Mouse (Mus musculus) spleen, postnatal 36 days (tissue): ENCODE data around the gene Pitpnc1.

Experiments used
- DNase-seq, 2 experiments: peaks; one replicate each; pipeline ENCODE4 v3.0.0; 2022; ENCODE audit warnings: low spot score in 2 of 2, mixed read lengths in 1 of 2

Gene Pitpnc1

DNA sequence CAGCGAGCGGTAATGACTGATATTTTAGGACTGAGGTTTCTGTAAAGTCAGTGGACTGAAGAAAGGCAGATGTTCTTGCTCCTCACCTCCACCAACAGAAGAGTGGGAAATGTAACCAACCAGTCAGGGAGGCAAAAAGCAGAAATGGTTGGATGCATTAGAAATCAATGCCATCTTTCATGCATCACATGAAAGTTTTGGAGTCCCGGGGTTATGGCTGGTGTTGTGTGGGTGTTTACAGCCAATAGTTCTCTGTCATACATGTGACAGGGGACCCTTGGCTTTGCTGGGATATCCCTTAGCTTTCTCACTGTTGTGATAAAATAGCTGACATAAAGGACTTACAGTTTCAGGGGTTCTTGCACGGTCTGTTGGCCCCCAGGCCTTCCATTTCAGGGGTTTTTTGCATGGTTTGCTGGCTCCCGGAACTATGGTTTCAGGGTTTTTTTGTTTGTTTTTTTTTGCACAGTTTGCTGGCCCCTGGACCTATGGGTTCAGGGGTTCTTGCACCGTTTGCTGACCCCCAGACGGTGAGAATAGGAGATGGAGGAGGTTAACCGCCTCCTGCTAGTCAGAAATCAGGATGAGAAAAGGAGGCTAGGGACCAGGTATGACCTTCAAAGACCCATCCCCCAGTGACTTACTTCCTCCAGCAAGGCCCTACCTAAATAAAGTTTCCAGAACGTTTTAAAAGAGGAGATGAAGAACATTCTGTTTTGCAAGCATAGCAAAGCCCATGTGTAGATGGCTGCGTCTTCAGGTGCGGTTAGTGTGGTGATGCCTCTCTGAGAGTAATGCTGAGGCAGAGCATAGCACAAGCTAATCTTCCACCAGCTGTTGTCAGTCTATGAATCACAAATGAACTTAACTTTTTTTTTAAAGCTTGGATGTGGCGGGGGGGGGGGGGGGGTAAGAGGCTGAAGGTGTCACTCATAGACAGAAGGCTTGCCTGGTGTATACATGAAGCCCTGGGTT, 27.1 kb downstream of the Pitpnc1 start:
- DNase-seq, result peak; percentile 62

DNA sequence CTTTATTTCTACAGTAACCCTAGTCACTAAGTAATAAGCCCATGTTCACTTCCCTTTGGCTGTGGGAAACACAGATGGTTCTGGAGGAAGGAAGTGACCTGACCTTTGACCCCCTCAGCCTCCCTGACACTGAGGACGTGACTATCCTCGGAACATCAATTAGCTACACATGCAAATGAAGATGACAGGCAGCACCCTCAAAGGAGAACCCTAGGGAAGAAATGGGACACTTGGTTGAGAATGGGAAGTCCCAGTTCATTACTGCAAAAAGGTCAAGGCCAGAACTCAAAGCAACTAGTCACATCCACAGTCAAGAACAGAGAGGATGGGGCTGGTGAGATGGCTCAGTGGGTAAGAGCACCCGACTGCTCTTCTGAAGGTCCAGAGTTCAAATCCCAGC, 29.4 kb downstream of the Pitpnc1 start:
- DNase-seq, result peak; percentile 39 to 46

DNA sequence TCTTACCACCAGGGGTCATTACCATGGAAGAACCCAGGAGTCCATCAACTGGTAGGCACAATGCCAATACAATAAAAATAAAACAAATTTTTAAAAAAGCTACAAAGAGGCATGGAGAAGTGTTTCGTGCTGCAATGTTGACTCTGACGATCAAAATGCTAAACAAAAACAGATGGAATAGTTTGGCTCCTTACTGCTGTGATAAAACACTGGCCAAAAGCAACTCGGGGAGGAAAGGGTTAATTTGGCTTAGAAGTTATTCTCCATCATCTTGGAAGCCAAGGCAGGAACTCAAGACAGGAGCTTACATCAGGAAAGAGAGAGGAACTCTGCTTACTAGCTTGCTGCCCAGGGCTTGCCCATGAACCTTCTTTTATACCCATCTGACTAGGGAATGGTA, 32.4 kb downstream of the Pitpnc1 start:
- DNase-seq, result no peak

DNA sequence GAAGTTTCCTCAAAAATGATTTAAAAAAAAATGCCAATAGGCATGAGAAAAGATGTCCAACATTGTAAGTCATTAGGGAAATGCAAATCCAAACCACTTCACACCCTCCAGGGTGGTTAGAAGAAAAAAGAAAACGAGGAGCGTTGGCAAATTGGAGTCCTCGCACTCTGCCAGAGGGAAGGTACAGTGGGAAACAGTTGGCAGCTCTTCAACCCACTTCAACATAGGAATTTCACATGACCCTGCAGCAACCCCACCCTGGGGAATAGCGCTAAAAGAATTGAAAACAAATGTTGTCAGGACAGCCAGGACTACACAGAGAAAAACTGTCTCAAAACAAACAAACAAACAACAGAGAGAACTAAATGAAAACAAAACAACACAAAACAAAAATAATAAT, 32.8 kb downstream of the Pitpnc1 start:
- no peak for DNase-seq

DNA sequence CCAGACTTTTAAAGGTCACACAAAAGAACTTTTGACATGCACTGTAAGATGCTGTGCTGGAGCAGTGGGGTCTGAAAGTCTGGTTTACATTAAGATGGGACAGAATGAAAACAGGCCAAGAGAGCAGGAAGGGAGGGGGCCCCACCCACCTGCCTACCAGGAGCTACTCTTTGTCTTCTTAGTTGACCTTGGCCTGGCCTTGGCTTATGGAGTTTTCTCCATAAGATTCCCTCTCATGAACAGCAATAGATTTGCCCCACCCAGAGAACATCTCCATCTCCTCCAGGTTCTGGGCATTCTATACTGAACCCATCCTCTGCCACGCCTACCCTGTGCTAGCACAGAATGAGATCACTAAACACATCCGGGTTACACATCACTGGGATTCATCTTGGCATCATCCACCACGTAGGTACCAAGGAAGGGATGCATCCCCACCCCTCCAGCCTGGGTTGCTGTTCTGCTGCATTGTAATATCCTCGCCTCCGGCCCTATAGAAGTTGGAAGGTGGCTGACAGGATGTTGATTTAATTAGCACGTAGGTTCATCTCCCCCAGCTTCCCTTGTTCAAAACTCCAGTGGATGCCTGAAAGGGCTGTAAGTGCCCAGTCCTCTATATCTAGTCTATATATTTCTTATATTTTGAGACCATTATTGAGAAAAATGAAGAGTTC, 34.6 kb downstream of the Pitpnc1 start:
- DNase-seq, result no peak

DNA sequence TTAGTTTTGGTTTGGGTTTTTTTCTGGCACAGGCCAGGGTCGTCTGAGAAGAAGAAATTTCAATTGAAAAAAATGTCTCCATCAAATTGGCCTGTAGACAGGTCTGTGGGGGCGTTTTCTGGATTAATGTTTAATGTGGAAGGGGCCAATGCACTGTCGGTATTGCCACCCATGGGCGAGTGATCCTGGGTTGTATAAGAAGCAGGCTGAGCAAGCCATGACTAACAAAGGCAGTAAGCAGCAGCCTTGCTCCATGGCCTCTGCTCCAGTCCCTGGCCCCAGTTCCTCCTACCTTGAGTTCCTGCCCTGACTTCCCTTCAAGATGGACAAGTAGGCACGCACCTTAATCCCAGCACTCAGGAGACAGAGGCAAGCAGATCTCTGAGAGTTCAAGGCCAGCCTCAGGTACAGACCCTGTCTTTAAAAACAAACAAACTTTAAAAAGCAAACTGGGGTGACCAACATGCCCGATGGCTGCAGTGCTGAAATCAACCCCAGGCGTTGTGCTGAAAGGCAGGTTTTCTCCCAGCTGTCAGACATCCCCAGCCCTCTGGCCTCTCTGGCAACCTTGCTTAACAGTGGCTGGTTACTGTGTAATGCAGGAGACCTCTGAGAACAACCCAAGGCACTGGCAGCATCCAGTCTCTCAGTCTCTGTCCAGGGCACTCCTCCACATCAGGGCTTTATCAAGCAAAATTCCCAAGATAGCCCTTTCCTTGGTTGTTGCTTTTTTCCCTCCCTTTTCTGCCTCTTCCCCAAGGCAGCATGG, 39.1 kb downstream of the Pitpnc1 start:
- DNase-seq, result no peak

DNA sequence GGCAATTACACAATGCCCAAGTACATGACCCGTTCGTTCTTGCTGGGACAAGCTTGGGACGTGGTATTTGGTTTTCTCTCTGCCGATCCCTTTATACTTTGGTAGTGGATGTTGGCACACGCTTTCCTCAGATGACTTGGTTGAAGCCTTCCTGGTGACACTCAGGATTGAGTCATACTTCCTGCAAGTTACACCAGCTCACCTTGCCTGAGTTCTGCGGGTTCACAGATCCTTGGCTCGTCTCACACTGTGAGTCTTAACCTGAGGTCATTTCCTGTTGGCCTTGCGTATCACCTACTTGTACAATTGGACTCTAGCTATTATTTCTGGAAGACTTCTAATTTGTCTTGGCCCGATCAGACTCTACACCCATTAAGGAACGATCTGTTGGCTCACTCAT, 42.5 kb downstream of the Pitpnc1 start:
- DNase-seq, result no peak

DNA sequence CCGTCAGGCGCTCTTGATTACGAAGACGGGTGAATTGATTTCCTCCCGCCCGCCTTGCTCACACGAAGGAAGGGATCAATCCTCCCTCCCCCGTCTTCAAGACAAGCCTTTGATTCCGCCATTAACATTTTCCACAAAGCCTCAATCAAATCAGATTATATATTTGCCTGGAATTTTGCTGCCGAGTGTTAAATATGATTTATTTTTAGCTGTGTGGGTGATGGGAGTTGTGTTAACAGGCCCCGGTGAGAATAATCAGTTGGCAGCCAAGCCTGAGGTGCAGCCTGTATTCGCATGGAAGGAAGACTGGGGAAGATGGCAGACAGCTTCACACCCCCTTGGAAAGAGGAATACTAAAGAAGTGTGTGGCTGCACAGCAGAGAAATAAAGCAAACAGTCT, 46.3 kb downstream of the Pitpnc1 start:
- no peak for DNase-seq

DNA sequence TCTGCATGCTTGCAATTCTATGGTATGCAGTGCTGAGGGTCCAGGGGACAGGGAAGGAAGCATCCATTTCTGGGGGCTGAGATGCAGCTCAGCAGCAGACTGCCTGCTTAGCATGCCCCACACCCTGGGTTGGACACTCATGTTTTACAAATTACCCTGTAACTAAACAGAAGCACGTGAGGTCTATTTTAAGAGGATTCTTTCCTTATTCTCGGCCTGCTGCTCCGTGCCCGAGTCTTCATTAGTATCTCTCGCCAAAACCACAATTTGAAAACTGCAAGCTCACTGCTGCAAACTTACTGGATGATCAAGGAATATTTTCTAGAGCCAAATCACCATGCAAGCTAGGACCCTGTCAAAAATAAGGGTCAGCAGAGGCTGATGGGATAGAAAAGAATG, 48.1 kb downstream of the Pitpnc1 start:
- DNase-seq, result no peak

DNA sequence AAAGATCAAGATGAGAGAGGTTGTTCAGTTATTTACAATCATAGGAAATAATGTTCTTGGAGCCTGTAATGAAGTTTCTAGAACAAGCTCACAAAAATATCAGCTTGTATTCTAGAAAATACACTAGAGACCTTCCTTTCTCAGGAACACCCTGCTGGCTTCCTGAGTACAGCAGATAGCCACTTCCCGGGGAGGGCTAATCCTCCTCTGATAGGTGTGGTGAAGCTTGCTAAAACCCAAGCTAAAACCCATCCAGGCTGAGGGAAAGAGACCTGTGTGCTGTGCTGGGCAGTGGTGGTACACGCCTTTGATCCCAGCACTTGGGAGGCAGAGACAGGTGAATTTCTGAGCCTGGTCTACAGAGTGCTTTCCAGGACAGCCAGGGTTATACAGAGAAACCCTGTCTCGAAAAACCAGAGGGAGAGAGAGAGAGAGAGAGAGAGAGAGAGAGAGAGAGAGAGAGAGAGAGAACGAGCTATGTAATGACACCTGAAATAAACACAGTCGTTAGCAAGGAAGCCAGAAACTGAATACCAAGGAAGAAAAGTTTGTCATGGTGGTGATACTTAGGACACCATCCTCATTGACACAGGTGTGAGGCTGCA, 48.6 kb downstream of the Pitpnc1 start:
- peak; percentile 55 to 61 for DNase-seq

DNA sequence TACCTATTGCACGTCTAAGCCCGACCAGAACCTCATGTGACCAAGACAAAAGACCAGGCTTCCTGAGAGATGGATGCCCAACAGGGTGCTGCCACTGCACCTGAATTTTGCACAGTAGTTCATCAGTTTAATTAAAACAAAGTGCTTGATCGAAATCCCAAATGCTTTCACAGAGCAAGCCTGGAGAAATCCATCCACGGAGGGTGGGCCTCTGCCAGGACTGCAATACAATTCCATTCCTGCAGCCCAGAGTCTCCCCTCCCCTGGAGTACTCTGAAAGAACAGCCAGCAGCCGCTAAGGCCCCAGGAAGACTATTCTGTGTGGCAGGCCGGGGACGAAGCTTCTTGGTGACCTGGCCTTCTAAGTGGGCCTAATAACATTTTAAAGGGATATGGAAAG, 50.6 kb downstream of the Pitpnc1 start:
- DNase-seq, result no peak

DNA sequence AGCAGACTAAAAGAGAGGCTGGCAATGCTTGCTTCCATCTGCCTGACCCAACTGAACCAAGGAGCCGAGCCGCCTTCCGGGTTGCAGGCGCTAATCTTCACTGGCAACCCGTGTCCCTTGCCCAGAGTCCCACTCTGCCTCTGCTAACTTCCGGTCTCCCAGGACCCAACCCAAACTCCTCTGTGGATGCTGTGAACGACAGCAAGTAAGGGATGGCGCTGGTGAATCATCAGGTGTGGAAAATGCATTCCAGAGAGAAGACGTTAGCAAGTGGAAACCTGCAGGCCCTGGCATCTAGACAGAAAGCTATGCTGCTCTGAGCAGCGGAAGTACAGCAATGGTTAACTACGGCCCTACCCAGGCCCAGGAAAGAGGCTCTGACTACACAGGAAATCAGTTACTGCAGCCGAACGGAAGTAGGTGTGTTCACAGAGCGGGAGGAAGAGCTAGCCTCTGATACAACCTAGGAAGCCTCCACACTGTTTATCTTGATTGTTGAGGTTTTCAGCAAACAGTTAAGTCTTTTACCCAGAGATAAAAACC, 53.4 kb downstream of the Pitpnc1 start:
- DNase-seq, result peak; percentile 85 to 87

DNA sequence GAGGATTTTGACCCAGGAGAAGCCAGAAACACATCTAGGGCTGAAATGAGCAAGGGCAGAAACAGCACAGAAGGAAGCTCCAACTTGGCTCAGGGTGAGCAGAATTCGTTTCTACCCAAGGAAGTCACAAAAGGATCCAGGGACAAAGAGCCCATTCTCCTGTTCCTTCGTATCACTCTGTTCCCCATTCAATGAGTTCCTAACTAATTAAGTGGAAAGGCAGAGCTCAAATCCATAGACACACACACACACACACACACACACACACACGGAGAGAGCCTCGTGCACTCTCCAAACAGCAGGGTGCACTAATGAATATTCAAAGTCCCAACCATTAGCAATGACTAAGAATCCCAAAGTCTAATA, 54.0 kb downstream of the Pitpnc1 start:
- no peak for DNase-seq

DNA sequence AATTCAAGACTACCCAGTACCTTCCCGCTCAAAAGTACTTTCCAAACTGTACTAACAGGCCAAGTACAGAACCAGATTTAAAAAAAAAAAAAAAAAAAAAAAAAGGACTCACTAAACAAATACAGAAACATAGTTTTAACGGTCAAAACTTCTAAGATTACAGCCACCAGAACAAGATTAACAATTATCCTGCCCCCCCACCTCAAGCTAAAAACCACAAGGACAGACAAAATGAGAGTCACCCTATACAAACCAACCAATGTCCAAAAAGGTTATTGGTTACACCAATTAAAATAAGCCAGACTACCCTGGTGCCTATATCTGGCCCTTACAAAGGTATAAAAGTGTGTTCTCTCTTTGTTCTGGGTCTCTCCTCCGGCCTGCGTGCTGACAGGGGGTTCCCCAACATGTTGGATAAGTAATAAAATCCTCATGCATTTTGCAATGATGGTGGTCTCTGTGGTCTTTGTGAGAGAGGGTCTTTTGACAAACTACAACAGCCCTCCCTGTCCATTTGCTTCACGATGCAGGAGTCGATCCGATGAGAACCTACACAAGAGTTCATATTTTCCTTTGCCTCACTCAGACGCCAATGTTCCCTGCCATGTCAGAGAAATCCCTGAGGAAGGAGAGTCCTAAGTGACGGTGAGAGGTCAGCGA, 54.5 kb downstream of the Pitpnc1 start:
- DNase-seq, result no peak

DNA sequence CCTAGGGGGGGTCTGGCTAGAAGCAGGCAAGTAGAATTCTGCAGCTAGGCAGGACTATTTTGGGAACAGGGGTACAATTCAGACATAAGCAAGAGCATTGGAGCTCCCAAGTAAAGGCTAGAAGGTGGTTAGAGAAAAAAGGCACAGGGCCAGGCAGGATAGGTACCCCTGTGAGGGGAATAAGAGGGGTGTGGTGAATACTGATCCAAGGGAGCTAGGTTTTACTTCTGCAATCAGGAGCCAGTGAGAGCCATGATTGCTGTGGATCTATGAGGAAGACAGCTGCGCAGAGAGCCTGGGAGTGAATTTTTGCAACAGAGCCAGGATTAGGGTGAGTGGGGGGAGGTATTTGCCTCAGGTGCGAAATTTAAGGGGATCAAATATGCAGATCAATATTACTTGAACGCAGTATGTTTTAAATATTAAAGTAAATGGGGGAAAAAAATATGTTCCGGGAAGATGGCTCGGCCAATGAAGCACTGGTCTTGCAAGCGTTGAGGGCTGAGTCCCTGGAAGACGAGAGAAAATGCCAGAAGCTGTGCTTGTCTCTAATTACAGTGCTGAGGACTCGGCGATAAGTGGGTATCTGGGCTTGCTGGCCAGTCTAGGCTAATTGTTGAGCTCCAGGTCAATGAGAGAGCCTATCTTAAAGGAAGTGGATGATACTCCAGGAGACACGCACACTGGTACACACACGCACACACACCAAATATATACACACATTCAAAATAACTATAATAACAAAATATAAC, 55.3 kb downstream of the Pitpnc1 start:
- DNase-seq, result no peak

DNA sequence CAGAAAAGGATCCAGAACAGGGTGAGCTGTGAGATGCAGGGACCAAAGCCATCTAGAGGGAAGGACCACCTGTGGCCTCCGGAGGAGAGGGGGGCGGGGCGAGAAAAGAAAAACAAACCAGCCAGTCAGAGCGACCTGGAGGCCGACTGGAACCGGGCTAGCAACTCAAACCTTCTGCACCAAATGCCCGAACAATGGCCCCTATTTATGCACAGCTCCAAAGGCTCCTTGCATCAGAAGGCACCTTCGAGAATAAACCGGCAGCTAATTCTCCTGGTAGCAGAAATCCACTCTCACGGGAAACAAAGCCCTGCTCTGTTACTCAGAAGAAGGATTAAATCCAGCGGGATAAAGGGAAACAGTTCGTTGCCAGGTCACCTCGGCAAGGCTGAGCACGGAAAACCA, 57.2 kb downstream of the Pitpnc1 start:
- peak in 1 of 2 experiments; percentile 23 for DNase-seq

DNA sequence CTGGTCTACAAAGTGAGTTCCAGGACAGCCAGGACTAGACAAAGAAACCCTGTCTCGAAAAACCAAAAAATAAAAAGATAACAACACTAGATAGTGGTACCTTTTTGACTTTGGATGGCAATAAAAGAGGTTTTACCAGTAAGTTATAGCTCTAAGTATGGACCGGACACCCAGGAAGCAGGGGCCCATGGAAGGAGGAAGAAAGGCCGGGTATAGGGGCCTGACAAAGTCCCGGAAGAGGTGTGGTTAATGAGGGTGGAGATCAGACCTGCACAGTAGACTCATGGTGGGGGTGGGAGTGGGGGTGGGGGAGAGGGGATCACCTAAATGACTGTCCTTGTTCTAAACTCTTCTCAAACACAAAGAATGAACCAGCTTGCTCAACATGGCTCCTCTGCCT, 58.4 kb downstream of the Pitpnc1 start:
- DNase-seq, result no peak

DNA sequence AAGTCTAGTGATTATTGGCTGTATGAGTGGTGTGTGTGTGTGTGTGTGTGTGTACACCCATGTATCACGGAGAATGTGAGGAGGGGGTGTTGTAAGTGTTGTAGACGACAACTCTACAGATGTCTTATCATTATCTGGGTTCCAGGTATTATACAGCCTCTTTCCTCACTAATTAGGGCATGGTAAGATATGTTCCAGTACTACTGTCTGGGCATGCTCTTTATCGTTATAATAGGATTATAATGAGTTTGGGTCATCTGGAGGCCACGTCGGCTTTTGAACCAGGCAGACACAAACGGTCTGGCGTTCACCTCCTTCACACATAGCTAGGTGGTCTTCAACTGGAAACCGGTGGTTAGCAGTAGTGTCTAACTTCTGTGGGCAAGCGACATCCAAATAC, 58.9 kb downstream of the Pitpnc1 start:
- no peak for DNase-seq

DNA sequence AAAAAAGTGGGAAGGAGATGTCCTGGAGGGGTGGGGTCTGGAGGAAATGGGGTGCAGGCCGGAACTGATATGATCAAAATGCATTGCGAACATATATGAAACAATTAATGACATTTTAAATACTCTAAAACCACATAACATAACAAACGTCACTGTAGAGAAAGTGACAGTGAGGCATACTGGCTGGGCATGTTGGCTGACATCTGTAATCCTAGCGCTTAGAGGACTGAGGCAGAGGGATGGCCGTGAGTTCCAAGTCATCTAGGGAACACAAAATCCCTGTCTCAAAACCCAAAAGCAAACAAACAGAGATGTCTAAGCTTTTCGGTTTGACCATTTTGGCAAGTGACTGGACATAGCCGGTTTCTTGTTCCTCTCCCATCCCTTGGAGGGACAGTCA, 59.7 kb downstream of the Pitpnc1 start:
- DNase-seq, result no peak

DNA sequence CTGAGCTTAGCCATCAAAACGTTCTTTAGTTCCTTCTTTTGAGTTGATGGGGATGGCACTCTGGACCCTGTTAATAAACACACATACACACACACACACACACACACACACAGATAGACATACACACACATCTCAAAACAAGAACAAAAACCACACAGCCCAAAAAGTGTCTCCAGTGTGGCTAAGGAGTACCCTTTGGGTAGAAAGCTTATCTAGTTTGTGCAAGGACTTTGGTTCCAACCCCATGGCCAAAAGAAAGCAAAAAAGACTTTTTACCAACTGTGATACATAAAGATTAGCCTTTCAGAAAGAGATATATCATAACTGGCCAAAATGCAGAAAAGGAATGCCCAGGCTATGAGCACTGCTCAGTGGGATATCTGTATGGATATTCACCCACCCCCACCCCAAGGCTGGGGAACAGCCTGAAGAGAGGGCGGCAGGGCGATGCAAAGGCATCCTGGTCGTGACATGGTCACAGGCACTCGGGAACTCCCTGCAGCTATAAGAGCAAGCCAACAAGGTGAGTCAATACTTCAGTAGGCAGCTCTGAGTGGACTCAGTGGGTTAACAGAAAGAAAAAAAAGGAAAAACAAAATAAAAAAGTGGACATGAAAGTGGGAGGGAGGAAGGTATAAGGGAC, 60.3 kb downstream of the Pitpnc1 start:
- DNase-seq, result no peak
